Mouse (Mus musculus): Measurements from ENCODE around the gene Pias1.
A peak's percentile ranks its signal among the peaks of the same experiment; 100 is the strongest.

Gene Pias1

GRCm38 (mm10) chr9:62987824-62988223 lies at the start of gene Pias1:
Gene Pias1, minus strand, starts transcription at chr9:62987924.
- DNase-seq (ENCODE audit: low read depth, low spot score), result no peak

GRCm38 (mm10) chr9:63035431-63035830 lies 47.7 kb upstream of the Pias1 start:
- DNase-seq (ENCODE audit: low read depth, low spot score), result no peak

- DNase-seq (ENCODE audit: low read depth, low spot score), result no peak
These were observed 43.5 kb upstream of the Pias1 start for GRCm38 (mm10) chr9:63031011-63031782.

GRCm38 (mm10) chr9:63022486-63022885 lies 34.8 kb upstream of the Pias1 start:
- no peak for DNase-seq (ENCODE audit: low read depth, low spot score)

GRCm38 (mm10) chr9:63007371-63007770 lies 19.6 kb upstream of the Pias1 start:
- DNase-seq (ENCODE audit: low read depth, low spot score), result no peak

GRCm38 (mm10) chr9:63006081-63006820 lies 18.5 kb upstream of the Pias1 start:
- DNase-seq (ENCODE audit: low read depth, low spot score), result no peak

- no peak for DNase-seq (ENCODE audit: low read depth, low spot score)
These were observed 10.8 kb upstream of the Pias1 start for GRCm38 (mm10) chr9:62998561-62998960.

GRCm38 (mm10) chr9:62997626-62998025 lies 9.9 kb upstream of the Pias1 start:
- DNase-seq (ENCODE audit: low read depth, low spot score), result no peak

GRCm38 (mm10) chr9:62995186-62995585 lies 7.5 kb upstream of the Pias1 start:
- DNase-seq (ENCODE audit: low read depth, low spot score), result no peak

- no peak for DNase-seq (ENCODE audit: low read depth, low spot score)
These were observed 2.4 kb upstream of the Pias1 start for GRCm38 (mm10) chr9:62990134-62990533.

- peak; percentile 97 for DNase-seq (ENCODE audit: low read depth, low spot score)
These were observed 6.9 kb downstream of the Pias1 start for GRCm38 (mm10) chr9:62980777-62981202.

GRCm38 (mm10) chr9:62980162-62980776 lies 7.5 kb downstream of the Pias1 start:
- DNase-seq (ENCODE audit: low read depth, low spot score), result no peak

GRCm38 (mm10) chr9:62979461-62980161 lies 8.1 kb downstream of the Pias1 start:
- peak; percentile 13 for DNase-seq (ENCODE audit: low read depth, low spot score)

- no peak for DNase-seq (ENCODE audit: low read depth, low spot score)
These were observed 10.6 kb downstream of the Pias1 start for GRCm38 (mm10) chr9:62977152-62977551.

- no peak for DNase-seq (ENCODE audit: low read depth, low spot score)
These were observed 11.9 kb downstream of the Pias1 start for GRCm38 (mm10) chr9:62975830-62976229.

- peak; percentile 36 for DNase-seq (ENCODE audit: low read depth, low spot score)
These were observed 13.3 kb downstream of the Pias1 start for GRCm38 (mm10) chr9:62974439-62974838.

GRCm38 (mm10) chr9:62972073-62972745 lies 15.5 kb downstream of the Pias1 start:
- peak; percentile 73 for DNase-seq (ENCODE audit: low read depth, low spot score)

- DNase-seq (ENCODE audit: low read depth, low spot score), result no peak
These were observed 17.4 kb downstream of the Pias1 start for GRCm38 (mm10) chr9:62970345-62970744.

GRCm38 (mm10) chr9:62966018-62966417 lies 21.7 kb downstream of the Pias1 start:
- DNase-seq (ENCODE audit: low read depth, low spot score), result no peak

GRCm38 (mm10) chr9:62952713-62953112 lies 35.0 kb downstream of the Pias1 start:
- DNase-seq (ENCODE audit: low read depth, low spot score), result no peak

GRCm38 (mm10) chr9:62945346-62945745 lies 42.4 kb downstream of the Pias1 start:
- no peak for DNase-seq (ENCODE audit: low read depth, low spot score)

Measured in ES-CJ7 (cell line).